Mouse (Mus musculus): ENCODE measurements at regions not wholly inside any gene's neighbourhood (a gene's known extent, or its start where the extent isn't known, plus 50 kb on each side); places are given as distances from the start of the nearest gene placed in this dataset.

- no peak for TF ChIP-seq POLR2A (IDR thresholded peaks at IDR 0.05; ENCODE audit: borderline replicate concordance, insufficient read depth, low read length)
- TF ChIP-seq CTCF (IDR thresholded peaks at IDR 0.05; ENCODE audit: borderline replicate concordance, insufficient read depth, low read depth, low read length): no peak
- no peak for DNase-seq
- H3K4me3 ChIP-seq (replicated peaks; ENCODE audit: insufficient read depth, low read depth, low read length): no peak overlapping the region
- no peak overlapping the region for H3K27ac ChIP-seq (ENCODE audit: insufficient read depth, low read length)
- H3K27me3 ChIP-seq (ENCODE audit: control insufficient read depth, insufficient read depth, low read length): no peaks in the 10 kb centered on the region
- H3K4me1 ChIP-seq (ENCODE audit: control insufficient read depth, insufficient read depth, low read length): no peaks in the 10 kb centered on the region
- 72% methylated on average over 2 of the region's 2 CpGs for WGBS
Measured at GRCm38 (mm10) chr2:138827813-138828570, 571.6 kb downstream of the Btbd3 start.

- Histone ChIP-seq H3K27me3 (ENCODE audit: control insufficient read depth, insufficient read depth, low read length) (no peaks in the 10 kb centered on the region), H3K4me1 (ENCODE audit: control insufficient read depth, insufficient read depth, low read length) (no peaks in the 10 kb centered on the region; the same call in 1 of the 2 replicates), H3K27ac (ENCODE audit: insufficient read depth, low read length) (no peak overlapping the region), H3K4me3 (replicated peaks; ENCODE audit: insufficient read depth, low read depth, low read length) (no peak overlapping the region)
- 32% methylated on average over 3 of the region's 3 CpGs for WGBS
- peak in 1 of 2 experiments; percentile 15 for DNase-seq
- TF ChIP-seq CTCF (IDR thresholded peaks at IDR 0.05; ENCODE audit: borderline replicate concordance, insufficient read depth, low read depth, low read length) (no peak), POLR2A (IDR thresholded peaks at IDR 0.05; ENCODE audit: borderline replicate concordance, insufficient read depth, low read length) (no peak)
Measured at GRCm38 (mm10) chr2:138838846-138839245, 582.5 kb downstream of the Btbd3 start.

GRCm38 (mm10) chr2:138859121-138859520, 602.8 kb downstream of the Btbd3 start:
- TF ChIP-seq POLR2A (IDR thresholded peaks at IDR 0.05; ENCODE audit: borderline replicate concordance, insufficient read depth, low read length): no peak
- no peak for TF ChIP-seq CTCF (IDR thresholded peaks at IDR 0.05; ENCODE audit: borderline replicate concordance, insufficient read depth, low read depth, low read length)
- H3K4me3 ChIP-seq (replicated peaks; ENCODE audit: insufficient read depth, low read depth, low read length): no peak overlapping the region
- no peaks in the 10 kb centered on the region for H3K27me3 ChIP-seq (ENCODE audit: control insufficient read depth, insufficient read depth, low read length)
- no peak overlapping the region for H3K27ac ChIP-seq (ENCODE audit: insufficient read depth, low read length)
- H3K4me1 ChIP-seq (ENCODE audit: control insufficient read depth, insufficient read depth, low read length): no peaks in the 10 kb centered on the region
- DNase-seq: no peak

GRCm38 (mm10) chr2:138896563-138896962, 597.1 kb upstream of the Sptlc3 start:
- no peak for DNase-seq
- no peak for TF ChIP-seq CTCF (IDR thresholded peaks at IDR 0.05; ENCODE audit: borderline replicate concordance, insufficient read depth, low read depth, low read length)
- no peak for TF ChIP-seq POLR2A (IDR thresholded peaks at IDR 0.05; ENCODE audit: borderline replicate concordance, insufficient read depth, low read length)
- Histone ChIP-seq H3K4me1 (ENCODE audit: control insufficient read depth, insufficient read depth, low read length) (no peaks in the 10 kb centered on the region), H3K27me3 (ENCODE audit: control insufficient read depth, insufficient read depth, low read length) (no peaks in the 10 kb centered on the region), H3K27ac (ENCODE audit: insufficient read depth, low read length) (no peak overlapping the region), H3K4me3 (replicated peaks; ENCODE audit: insufficient read depth, low read depth, low read length) (no peak overlapping the region)
- WGBS: 82% methylated on average over 3 of the region's 3 CpGs

GRCm38 (mm10) chr2:138897101-138897500, 596.6 kb upstream of the Sptlc3 start:
- no peak for DNase-seq
- Histone ChIP-seq H3K27ac (ENCODE audit: insufficient read depth, low read length) (no peak overlapping the region), H3K4me3 (replicated peaks; ENCODE audit: insufficient read depth, low read depth, low read length) (no peak overlapping the region), H3K27me3 (ENCODE audit: control insufficient read depth, insufficient read depth, low read length) (no peaks in the 10 kb centered on the region), H3K4me1 (ENCODE audit: control insufficient read depth, insufficient read depth, low read length) (no peaks in the 10 kb centered on the region)
- TF ChIP-seq CTCF (IDR thresholded peaks at IDR 0.05; ENCODE audit: borderline replicate concordance, insufficient read depth, low read depth, low read length) (no peak), POLR2A (IDR thresholded peaks at IDR 0.05; ENCODE audit: borderline replicate concordance, insufficient read depth, low read length) (no peak)
- WGBS: 18% methylated on average over 3 of the region's 3 CpGs

- Histone ChIP-seq H3K27me3 (ENCODE audit: control insufficient read depth, insufficient read depth, low read length) (no peaks in the 10 kb centered on the region), H3K4me1 (ENCODE audit: control insufficient read depth, insufficient read depth, low read length) (peaks cover 3% of the 10 kb centered on the region; the same call in 1 of the 2 replicates), H3K27ac (ENCODE audit: insufficient read depth, low read length) (no peak overlapping the region), H3K4me3 (replicated peaks; ENCODE audit: insufficient read depth, low read depth, low read length) (no peak overlapping the region)
- TF ChIP-seq POLR2A (IDR thresholded peaks at IDR 0.05; ENCODE audit: borderline replicate concordance, insufficient read depth, low read length) (no peak), CTCF (IDR thresholded peaks at IDR 0.05; ENCODE audit: borderline replicate concordance, insufficient read depth, low read depth, low read length) (no peak)
- DNase-seq: no peak
- 75% methylated on average over 2 of the region's 2 CpGs for WGBS
Measured at GRCm38 (mm10) chr2:138937165-138937564, 556.5 kb upstream of the Sptlc3 start.

- peak in 1 of 2 experiments; percentile 56 for DNase-seq
- Histone ChIP-seq H3K4me1 (ENCODE audit: control insufficient read depth, insufficient read depth, low read length) (peaks cover 3% of the 10 kb centered on the region; the same call in 1 of the 2 replicates), H3K27ac (ENCODE audit: insufficient read depth, low read length) (no peak overlapping the region), H3K27me3 (ENCODE audit: control insufficient read depth, insufficient read depth, low read length) (no peaks in the 10 kb centered on the region), H3K4me3 (replicated peaks; ENCODE audit: insufficient read depth, low read depth, low read length) (no peak overlapping the region)
- TF ChIP-seq POLR2A (IDR thresholded peaks at IDR 0.05; ENCODE audit: borderline replicate concordance, insufficient read depth, low read length) (no peak), CTCF (IDR thresholded peaks at IDR 0.05; ENCODE audit: borderline replicate concordance, insufficient read depth, low read depth, low read length) (no peak)
- WGBS: 17% methylated on average over 2 of the region's 2 CpGs
Measured at GRCm38 (mm10) chr2:138939367-138939766, 554.3 kb upstream of the Sptlc3 start.

GRCm38 (mm10) chr2:138966110-138966790, 527.5 kb upstream of the Sptlc3 start:
- Histone ChIP-seq H3K27ac (ENCODE audit: insufficient read depth, low read length) (no peak overlapping the region), H3K4me3 (replicated peaks; ENCODE audit: insufficient read depth, low read depth, low read length) (no peak overlapping the region), H3K27me3 (ENCODE audit: control insufficient read depth, insufficient read depth, low read length) (no peaks in the 10 kb centered on the region), H3K4me1 (ENCODE audit: control insufficient read depth, insufficient read depth, low read length) (no peaks in the 10 kb centered on the region)
- 55% methylated on average over 3 of the region's 3 CpGs for WGBS
- no peak for TF ChIP-seq CTCF (IDR thresholded peaks at IDR 0.05; ENCODE audit: borderline replicate concordance, insufficient read depth, low read depth, low read length)
- TF ChIP-seq POLR2A (IDR thresholded peaks at IDR 0.05; ENCODE audit: borderline replicate concordance, insufficient read depth, low read length): no peak
- DNase-seq: no peak

Measured in cerebellum, adult 2 months (tissue).